Mouse (Mus musculus) stomach, postnatal 0 days (tissue): ENCODE measurements around the gene Myl7. TPM values are rescaled to one million over a fixed set of nuclear protein-coding genes. Genes with fewer than 3 reads are reported as not detected.

Experiments used
- ATAC-seq: fragments of 200-750 bp; cut with Nextera tagmentation; 2 replicates; pipeline ENCODE4 v1.8.0; 2017; ENCODE audit not compliant: low FRiP score, low TSS enrichment
- DNase-seq: peaks from one replicate; pipeline ENCODE4 v3.0.0-alpha.2; 2016; ENCODE audit warnings: low spot score
- H3K27ac ChIP-seq: fragments of 300-500 bp; sonication (generic); replicated peaks from 2 replicates; pipeline ENCODE4 v1.5.1; 2014; ENCODE audit warnings: mild to moderate bottlenecking, control low read depth
- H3K27me3 ChIP-seq: fragments of 300-500 bp; sonication (generic); 2 replicates; pipeline ENCODE4 v1.6.1; 2014; ENCODE audit warnings: low read length; ENCODE audit not compliant: control insufficient read depth, insufficient read depth
- H3K36me3 ChIP-seq: fragments of 300-500 bp; sonication (generic); 2 replicates; pipeline ENCODE4 v1.6.1; 2014; ENCODE audit warnings: low read length, mixed read lengths; ENCODE audit not compliant: control insufficient read depth, insufficient read depth
- H3K4me1 ChIP-seq: fragments of 300-500 bp; sonication (generic); replicated peaks from 2 replicates; pipeline ENCODE4 v1.6.1; 2014; ENCODE audit warnings: antibody characterized with exemption; ENCODE audit not compliant: control insufficient read depth, insufficient read depth
- H3K4me2 ChIP-seq: fragments of 300-500 bp; sonication (generic); replicated peaks from 2 replicates; pipeline ENCODE4 v1.6.1; 2014; ENCODE audit warnings: low read depth, mild to moderate bottlenecking, control low read depth, moderate library complexity
- H3K4me3 ChIP-seq: fragments of 300-500 bp; sonication (generic); 2 replicates; pipeline ENCODE4 v1.5.1; 2014; ENCODE audit warnings: low read depth, low read length, control low read depth
- H3K9ac ChIP-seq: fragments of 300-500 bp; sonication (generic); 2 replicates; pipeline ENCODE4 v1.6.1; 2014; ENCODE audit warnings: mild to moderate bottlenecking, low read length, control low read depth, mixed read lengths
- H3K9me3 ChIP-seq: fragments of 300-500 bp; sonication (generic); 2 replicates; pipeline ENCODE4 v1.6.1; 2016; ENCODE audit warnings: low read length; ENCODE audit not compliant: control insufficient read depth
- CTCF ChIP-seq: IDR thresholded peaks from 2 replicates; pipeline ENCODE4 v1.5.1; 2016; ENCODE audit warnings: antibody characterized with exemption, low read depth, mild to moderate bottlenecking, moderate library complexity
- EP300 ChIP-seq: optimal IDR thresholded peaks from 2 replicates; pipeline ENCODE3; 2016; ENCODE audit warnings: antibody characterized with exemption
- WGBS: fragments of 180-500 bp; shearing (Covaris S2); extraction: QIAGEN DNeasy Blood & Tissue Kit; methylation state at CpG from one replicate; pipeline ENCODE4 v1.1.7; 2014; 5-methylcytosine and 5-hydroxymethylcytosine counted together
- polyA plus RNA-seq: library from polyadenylated mRNA; unstranded; fragments of >200 nt; fragmentation: Nextera tagmentation; extraction: Ambion mirVana; gene quantifications from 2 replicates; pipeline ENCODE4 v1.2.1, GENCODE M21; 2015

The Myl7 gene
- polyA plus RNA-seq, 1 experiment from 2014 or later = 147 TPM

DNA sequence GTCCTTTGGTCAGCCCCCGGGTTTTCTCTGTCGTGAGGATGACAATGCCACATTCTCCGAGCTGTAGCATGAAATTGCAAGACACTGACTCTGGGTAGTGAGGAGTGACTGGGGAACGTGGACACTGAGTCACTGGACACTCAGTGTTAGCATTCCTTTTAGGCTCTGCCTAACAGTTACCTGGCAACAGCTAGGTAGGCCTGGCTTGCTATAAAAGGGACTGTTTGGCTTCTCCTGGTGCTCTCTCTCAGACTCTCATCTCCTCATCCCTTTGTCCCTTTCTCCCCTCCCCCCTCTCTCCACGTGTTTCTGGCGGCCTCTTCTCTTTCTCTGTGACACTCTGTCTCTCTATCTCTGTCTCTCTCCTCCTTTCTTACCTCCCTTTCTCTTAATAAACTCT, 3.8 kb upstream of the Myl7 start:
- Histone ChIP-seq H3K36me3 (no peaks in the 10 kb centered on the region), H3K27me3 (no peaks in the 10 kb centered on the region), H3K4me2 (peak overlapping the region; percentile 62), H3K4me3 (peak overlapping the region; percentile 30), H3K9me3 (no peaks in the 10 kb centered on the region), H3K27ac (0 out of 2 replicates have a peak overlapping the region, but pooled peaks have one; percentile 40), H3K9ac (peak overlapping the region; percentile 45), H3K4me1 (peaks cover 8% of the 10 kb centered on the region; the same call in 1 of the 2 replicates)
- 26% methylated on average over 6 of the region's 6 CpGs for WGBS
- ATAC-seq (no peak), DNase-seq (no peak)
- no peak for TF ChIP-seq CTCF
- TF ChIP-seq EP300 = no peak

- peak; percentile 85 for DNase-seq
- peak overlapping the region; percentile 62 for H3K4me2 ChIP-seq
- peaks cover 8% of the 10 kb centered on the region; the same call in 1 of the 2 replicates for H3K4me1 ChIP-seq
- H3K36me3 ChIP-seq = no peaks in the 10 kb centered on the region
- TF ChIP-seq EP300 (no peak), CTCF (no peak)
- H3K27me3 ChIP-seq = no peaks in the 10 kb centered on the region
- peak overlapping the region; percentile 45 for H3K9ac ChIP-seq
- WGBS = 2% methylated on average over 32 of the region's 32 CpGs
- peak overlapping the region; percentile 30 for H3K4me3 ChIP-seq
- ATAC-seq = peak; percentile 76
- H3K9me3 ChIP-seq = no peaks in the 10 kb centered on the region
- peak overlapping the region; percentile 61; the same call in 1 of the 2 replicates for H3K27ac ChIP-seq
Observed at GRCm38 (mm10) chr11:5901950-5902349, 3.4 kb upstream of the Myl7 start.

- 43% methylated on average over 3 of the region's 3 CpGs for WGBS
- peak overlapping the region; percentile 45 for H3K9ac ChIP-seq
- no peaks in the 10 kb centered on the region for H3K9me3 ChIP-seq
- peak overlapping the region; percentile 62 for H3K4me2 ChIP-seq
- H3K27me3 ChIP-seq = no peaks in the 10 kb centered on the region
- no peak for ATAC-seq
- DNase-seq = no peak
- H3K36me3 ChIP-seq = no peaks in the 10 kb centered on the region
- TF ChIP-seq CTCF (no peak), EP300 (no peak)
- H3K4me3 ChIP-seq = no peak overlapping the region
- peak overlapping the region; percentile 61; the same call in 1 of the 2 replicates for H3K27ac ChIP-seq
- peaks cover 8% of the 10 kb centered on the region; the same call in 1 of the 2 replicates for H3K4me1 ChIP-seq
Observed at GRCm38 (mm10) chr11:5901320-5901719, 2.7 kb upstream of the Myl7 start.

DNA sequence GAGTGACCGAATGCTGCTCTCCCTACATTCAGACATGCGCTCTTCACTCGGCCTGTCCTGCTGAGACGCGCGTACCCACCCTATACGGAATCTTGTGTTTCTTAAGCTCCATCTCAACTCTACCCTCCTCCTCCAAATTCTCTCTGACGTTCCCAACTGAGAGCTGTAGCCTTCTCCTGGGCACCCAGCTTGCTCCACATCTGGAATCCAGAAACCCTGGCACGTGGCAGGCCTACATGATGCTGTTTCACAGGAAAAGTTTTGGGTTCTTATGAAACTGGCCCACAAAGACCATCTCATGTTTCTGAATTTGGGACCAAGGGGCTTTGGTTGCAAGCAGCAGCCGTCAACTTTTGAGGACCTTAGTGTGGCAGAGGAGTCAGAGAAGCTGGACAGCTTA, 704 bp upstream of the Myl7 start:
- Histone ChIP-seq H3K36me3 (no peaks in the 10 kb centered on the region), H3K9ac (no peak overlapping the region), H3K27me3 (no peaks in the 10 kb centered on the region), H3K4me1 (peaks cover 8% of the 10 kb centered on the region; the same call in 1 of the 2 replicates), H3K9me3 (no peaks in the 10 kb centered on the region), H3K4me3 (no peak overlapping the region), H3K4me2 (no peak overlapping the region), H3K27ac (no peak overlapping the region)
- 95% methylated on average over 10 of the region's 10 CpGs for WGBS
- ATAC-seq = no peak
- no peak for DNase-seq
- TF ChIP-seq CTCF = no peak
- TF ChIP-seq EP300 = no peak

DNA sequence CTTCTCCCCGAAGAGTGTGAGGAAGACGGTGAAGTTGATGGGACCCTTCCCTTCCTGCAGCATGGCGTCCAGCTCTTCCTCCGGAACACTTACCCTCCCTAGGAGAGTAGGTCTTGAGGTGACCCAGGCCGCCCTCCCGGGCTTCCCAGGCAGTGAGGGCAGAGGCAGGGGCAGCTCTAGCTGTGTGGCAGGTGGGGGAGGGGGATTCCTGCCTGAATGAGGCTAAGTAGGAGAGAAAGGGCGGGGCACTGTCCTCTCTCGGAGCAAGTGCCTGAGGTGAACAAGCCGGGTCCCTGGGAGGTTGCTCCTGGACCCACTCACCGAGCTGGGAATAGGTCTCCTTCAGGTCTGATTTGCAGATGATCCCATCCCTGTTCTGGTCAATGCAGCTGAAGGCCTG, 743 bp downstream of the Myl7 start:
- TF ChIP-seq CTCF (no peak), EP300 (no peak)
- ATAC-seq = no peak
- H3K36me3 ChIP-seq = no peaks in the 10 kb centered on the region
- H3K4me2 ChIP-seq = peak overlapping the region; percentile 42
- H3K9ac ChIP-seq = peak overlapping the region; percentile 48
- peak; percentile 39 for DNase-seq
- no peaks in the 10 kb centered on the region for H3K27me3 ChIP-seq
- peak overlapping the region; percentile 6; the same call in 1 of the 2 replicates for H3K4me3 ChIP-seq
- peak overlapping the region; percentile 73 for H3K27ac ChIP-seq
- H3K4me1 ChIP-seq = peaks cover 8% of the 10 kb centered on the region; the same call in 1 of the 2 replicates
- WGBS = 42% methylated on average over 9 of the region's 10 CpGs
- no peaks in the 10 kb centered on the region for H3K9me3 ChIP-seq

GRCm38 (mm10) chr11:5897230-5897629, 1.4 kb downstream of the Myl7 start:
- 31% methylated on average over 16 of the region's 16 CpGs for WGBS
- DNase-seq (peak; percentile 35), ATAC-seq (0 out of 2 replicates have a peak, but pooled peaks have one; percentile 14)
- peak overlapping the region; percentile 42 for H3K4me2 ChIP-seq
- H3K36me3 ChIP-seq = no peaks in the 10 kb centered on the region
- TF ChIP-seq EP300 = no peak
- H3K9me3 ChIP-seq = no peaks in the 10 kb centered on the region
- H3K4me3 ChIP-seq = 0 out of 2 replicates have a peak overlapping the region, but pooled peaks have one; percentile 6
- peak overlapping the region; percentile 18; the same call in 1 of the 2 replicates for H3K9ac ChIP-seq
- H3K27me3 ChIP-seq = no peaks in the 10 kb centered on the region
- peaks cover 8% of the 10 kb centered on the region; the same call in 1 of the 2 replicates for H3K4me1 ChIP-seq
- H3K27ac ChIP-seq = peak overlapping the region; percentile 73; the same call in 1 of the 2 replicates
